Mouse (Mus musculus): ENCODE measurements around the gene Gnpat. TPM values are rescaled to one million over a fixed set of nuclear protein-coding genes. Genes with fewer than 3 reads are reported as not detected.

The Gnpat gene
- total RNA-seq, 1 experiment from 2014 or later = 120 TPM

- DNase-seq = peak; percentile 68
Observed at GRCm38 (mm10) chr8:124842929-124843328, 19.9 kb upstream of the Gnpat start.

GRCm38 (mm10) chr8:124845131-124845530 is 17.7 kb upstream of the Gnpat start:
- no peak for DNase-seq

DNA sequence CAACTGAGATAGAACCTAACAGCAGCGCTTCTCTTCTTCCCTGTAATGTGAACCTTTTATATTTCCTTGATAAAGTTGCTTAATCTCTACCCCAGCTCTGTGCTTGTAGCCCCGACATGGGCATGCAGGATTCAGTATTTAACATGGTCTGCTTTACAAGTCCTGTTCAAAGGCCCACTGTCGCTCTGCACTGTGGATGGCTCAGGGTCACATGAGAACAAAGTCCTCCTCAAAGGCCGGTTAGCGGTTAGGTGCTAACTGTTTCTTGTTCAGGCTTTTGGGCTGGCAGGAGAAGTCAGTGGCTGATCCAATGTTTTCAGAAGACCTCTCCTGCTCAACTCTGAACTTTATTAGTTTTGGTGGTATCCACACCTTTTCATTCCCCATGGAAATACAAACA is 17.3 kb upstream of the Gnpat start:
- no peak for DNase-seq

DNA sequence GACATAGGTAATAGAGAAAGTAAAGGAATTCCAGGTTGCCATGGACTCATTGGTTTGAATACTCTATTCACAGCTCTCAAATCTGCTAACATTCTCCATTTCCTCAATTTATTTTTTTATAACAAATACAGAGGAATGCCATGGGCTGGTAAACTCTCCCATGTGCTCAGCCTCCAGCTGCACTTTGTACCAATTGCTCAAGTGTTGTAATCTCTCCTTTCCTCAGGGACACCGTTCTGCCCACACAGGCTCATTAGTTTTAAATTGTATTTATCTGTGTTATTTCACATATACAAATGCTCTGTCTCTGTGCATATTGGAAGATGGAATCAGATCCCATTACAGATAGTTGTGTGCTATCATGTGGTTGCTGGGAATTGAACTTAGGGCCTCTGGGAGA is 9.3 kb upstream of the Gnpat start:
- DNase-seq = no peak

- peak; percentile 49 for DNase-seq
Observed at GRCm38 (mm10) chr8:124859466-124859865, 3.4 kb upstream of the Gnpat start.

DNA sequence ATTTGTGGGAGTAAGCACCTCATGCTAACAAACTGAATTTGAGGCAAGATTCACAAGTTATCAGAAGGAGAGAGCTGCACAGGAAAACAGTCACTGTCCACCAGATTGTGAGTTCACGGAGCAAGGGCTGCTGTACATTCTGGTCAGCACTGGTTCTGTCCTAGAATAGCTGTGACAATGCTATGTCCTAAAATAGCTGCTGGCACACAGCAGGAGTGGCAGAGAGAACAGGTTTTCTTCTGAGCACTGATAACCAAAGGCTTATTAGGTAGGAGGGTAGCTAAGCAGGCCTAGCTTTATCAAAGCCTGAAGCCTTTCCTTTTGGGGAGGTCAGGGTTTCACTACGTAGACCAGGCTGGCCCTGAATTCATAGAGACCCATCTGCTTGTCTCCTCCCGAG is 2.6 kb upstream of the Gnpat start:
- no peak for DNase-seq

GRCm38 (mm10) chr8:124863163-124863677 is 387 bp downstream of the Gnpat start:
- no peak for DNase-seq

DNA sequence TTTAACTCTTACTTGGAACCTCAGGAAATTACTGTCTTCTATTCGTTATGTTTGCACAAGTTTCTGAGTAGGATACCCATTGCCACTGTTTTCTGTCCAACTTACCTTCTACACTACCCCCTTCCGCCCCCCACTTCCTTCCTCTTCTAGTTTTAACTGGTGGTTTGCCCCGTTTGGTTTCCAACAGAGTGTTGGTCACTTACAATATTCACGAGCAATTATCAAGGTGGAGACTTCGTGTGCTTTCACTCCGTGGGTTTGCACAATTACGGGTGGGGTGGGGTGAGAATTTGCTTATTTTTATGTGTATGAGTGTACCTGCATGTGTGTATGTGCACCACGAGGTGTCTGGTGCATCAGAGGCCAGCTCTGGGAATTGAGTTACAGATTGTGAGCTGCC is 896 bp downstream of the Gnpat start:
- no peak for DNase-seq

- no peak for DNase-seq
Observed at GRCm38 (mm10) chr8:124866669-124867068, 3.8 kb downstream of the Gnpat start.

GRCm38 (mm10) chr8:124867126-124867525 is 4.3 kb downstream of the Gnpat start:
- peak; percentile 63 for DNase-seq

DNA sequence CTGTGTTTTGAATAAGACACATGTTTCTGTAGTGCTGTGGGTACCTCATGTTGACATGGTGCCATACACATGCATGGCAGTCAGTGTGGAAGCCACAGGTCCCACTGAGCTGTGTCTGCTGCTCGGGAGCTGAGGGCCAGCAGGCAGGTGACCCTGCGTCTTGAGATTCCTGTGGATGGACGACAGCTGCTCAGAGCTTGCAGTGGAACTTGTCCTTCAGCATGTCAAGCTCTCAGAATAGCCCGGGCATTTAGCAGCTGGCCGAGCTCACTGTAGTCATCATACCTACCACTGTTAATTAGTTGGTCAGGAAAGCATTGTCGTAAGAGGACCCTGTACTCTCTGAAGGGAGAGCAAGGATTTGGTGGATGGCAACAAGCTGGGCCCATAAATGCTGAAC is 6.9 kb downstream of the Gnpat start:
- peak; percentile 29 for DNase-seq

GRCm38 (mm10) chr8:124871474-124871873 is 8.6 kb downstream of the Gnpat start:
- DNase-seq = no peak

- DNase-seq = no peak
Observed at GRCm38 (mm10) chr8:124872081-124872480, 9.2 kb downstream of the Gnpat start.

- no peak for DNase-seq
Observed at GRCm38 (mm10) chr8:124872690-124873089, 9.9 kb downstream of the Gnpat start.

DNA sequence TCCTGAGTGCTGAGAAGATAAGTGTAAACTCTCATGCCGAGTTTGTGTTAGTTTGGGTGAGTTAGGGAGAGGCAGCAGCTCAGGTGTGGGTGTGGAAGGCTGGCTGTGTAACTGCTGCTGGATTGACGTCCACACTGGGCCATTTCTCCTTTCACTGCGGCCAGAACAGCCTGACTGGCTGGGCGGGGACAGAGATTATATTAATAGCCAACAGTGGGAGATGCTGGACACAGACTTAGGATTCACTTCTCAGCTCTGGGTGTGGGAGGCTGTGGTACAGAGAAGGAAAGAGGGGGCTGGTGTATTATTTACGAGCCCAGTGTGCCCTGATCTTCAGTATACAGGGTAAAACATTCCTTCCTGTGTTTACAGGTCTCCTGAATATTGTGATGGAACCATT is 15.3 kb downstream of the Gnpat start:
- DNase-seq = no peak

DNA sequence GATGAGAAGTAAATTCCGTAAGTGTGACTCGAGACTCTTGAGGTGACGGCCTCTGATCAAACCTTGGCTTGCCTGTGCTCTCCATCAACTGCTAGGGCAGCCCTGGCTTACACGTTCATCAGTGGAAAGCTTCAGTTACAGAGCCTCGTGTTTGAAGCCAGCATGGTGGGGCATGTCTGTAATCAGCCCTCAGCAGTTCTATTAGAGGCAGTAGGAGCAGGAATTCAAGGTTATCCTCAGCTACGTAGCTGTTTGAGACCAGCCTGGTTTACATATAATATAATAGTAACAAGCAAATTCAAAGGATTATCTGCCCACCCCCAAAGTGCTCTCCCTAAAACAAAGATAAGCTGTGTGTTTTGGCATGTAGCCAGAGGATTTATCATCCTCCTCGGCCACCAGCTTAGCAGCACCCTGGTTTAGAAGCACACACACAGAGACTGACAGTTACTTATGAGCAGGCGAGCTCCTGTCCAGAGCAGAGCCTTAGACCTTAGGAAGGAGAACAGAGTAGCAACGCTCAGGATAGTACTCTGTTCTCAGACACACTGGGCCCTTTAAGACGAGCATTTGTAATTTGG is 16.2 kb downstream of the Gnpat start:
- DNase-seq = no peak

- DNase-seq = no peak
Observed at GRCm38 (mm10) chr8:124888385-124888784, 25.6 kb downstream of the Gnpat start.

- no peak for DNase-seq
Observed at GRCm38 (mm10) chr8:124892596-124892995, 29.8 kb downstream of the Gnpat start.

DNA sequence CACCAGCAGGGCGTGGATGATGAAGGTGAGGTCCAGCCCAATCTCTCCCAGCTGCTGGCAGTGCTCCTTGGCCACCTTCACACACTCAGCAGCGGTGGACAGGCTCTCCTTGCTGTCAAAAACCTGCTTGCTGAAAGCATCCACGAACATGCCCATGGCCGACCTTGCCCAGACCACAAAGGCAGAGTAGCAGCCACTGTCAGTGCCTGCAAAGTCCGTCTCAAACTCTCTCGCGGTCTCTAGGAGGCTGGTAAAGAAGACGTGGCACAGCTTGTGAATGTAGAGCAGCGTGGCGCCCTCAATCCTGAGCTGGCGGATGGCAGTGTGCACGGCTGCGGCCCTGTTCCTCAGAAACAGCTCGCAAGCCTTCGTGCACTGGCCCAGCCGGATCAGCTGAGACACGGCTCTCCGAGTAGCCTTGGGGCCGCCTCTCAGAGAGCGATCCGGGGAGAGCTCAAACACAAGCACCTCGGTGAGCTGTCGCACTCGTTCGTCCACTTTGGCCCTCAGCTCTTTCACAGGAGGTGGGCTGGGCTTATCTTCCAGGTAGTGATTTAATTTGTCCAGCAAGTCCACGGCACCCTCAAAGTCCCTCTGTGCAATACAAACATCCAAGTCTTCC is 33.3 kb downstream of the Gnpat start:
- DNase-seq = peak; percentile 37

DNA sequence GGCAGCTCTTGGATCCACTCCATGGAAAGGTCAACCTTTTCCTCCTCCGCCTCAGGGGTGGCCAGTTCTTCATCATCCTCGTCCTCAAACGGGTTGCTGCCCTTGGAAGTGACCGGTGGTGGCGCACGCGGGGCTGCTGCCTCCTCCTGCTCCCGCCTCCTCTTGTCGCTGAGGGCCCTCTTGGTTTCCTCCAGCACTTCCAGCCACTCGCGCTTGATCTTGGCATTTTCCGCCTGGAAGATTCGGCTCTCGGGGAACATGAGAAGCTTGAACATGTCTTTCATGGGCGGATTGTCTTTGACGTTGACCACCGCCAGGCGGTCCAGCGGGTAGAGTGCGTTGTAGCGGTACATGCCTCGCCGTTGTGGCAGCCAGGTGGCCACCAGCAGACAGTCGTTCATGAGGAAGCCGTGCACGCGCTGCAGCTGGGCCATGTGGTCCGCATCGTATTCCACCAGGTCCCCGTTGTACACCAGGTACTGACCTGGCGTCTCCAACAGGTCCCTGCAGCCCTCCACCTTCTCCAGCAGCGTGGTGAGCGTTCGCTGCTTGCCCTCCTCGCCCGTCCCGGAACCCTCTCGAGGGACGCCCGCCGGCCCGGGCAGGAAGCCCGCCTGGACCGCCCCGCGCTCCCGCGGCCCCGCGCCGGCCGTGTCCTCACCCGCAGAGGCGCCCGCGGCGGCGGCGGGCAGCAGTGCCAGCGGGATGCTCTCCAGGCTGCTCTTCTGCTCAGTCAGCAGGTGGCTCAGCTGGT is 34.0 kb downstream of the Gnpat start:
- peak; percentile 89 for DNase-seq

DNA sequence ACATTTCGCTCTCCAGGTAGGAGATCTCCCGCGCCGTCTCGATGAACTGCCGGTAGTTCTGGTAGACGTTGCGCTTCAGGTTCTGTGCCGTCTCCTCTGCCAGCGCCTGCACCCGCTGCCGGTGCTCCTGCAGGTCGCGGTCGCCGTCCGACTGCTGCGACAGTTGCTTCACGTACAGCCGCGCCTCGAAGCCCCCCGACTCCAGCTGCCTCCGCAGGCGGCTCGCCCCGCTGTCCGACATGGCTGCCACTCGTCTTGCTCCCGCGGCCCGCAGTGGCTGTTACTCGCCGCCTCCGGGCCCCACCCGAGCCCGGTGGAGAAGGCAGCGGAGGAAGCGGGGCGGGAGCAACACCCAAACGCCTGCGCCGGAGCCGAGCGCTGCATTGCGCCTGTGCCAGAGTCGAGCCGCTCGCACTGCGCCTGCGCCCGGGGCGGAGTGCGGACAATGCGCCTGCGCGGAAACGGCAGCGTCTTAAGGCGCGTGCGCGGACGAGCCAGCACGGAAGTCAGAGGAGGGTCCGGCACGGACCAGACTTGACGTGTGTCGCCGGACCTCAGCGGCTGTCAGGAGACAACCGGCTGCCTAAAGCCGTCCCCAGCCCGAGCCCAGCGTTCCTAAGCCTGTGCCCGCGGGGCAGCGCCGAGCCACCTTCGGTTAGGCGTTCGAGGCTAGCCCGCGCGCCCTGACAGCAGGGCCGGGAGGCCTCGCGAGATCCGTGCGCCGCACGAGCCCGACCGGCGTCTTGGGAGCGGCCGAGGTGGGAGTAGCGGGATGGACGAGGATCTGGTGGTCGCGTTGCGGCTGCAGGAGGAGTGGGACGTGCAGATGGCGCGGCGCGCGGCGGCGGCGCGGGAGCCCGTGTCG is 34.8 kb downstream of the Gnpat start, which contains the start of the genes Exoc8 and Sprtn:
TSS of gene Exoc8 (minus strand) at position 320 of the 865 bp plus-strand sequence.
TSS of gene Sprtn (plus strand) at position 501 of the 865 bp plus-strand sequence.
- DNase-seq = peak; percentile 98

DNA sequence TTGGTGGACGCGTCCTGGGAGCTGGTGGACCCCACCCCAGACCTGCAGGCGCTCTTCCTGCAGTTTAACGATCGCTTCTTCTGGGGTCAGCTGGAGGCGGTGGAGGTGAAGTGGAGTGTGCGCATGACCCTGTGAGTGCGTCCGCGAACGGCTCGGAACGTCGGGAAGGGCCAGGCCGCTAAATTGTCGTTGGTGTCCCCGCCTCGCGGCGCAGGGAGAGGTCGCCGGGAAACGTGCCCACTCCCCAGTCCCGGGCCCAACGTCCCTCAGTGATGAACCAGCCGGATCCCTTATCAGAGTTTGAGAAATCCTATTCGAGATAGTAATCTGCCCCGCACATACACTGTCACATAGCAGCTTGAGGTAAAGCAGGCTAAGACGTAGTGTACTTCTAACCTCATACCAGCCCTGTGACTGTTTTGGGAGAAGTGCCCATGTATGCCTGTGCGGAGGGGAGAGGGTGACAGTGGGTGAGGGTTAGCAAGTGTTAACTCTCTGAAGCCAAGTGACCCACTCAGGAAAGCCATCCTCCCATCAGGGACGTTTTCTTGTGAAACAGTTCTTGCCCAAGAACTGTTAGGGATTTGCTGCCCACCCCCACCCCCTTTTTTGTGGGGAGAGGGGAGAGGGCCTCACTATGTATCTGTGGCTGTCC is 35.5 kb downstream of the Gnpat start:
- DNase-seq = peak; percentile 54

Data from adrenal gland, postnatal 14 days (tissue).